ENCODE assay signal across 19 mouse cellular contexts in genomic region chr9:76915093-76915661, GRCm38 (mm10).
A peak's percentile ranks its signal among the peaks of the same experiment; 100 is the strongest.
DNase-seq lines count a peak whose midpoint lies in the region; ATAC-seq and TF ChIP-seq lines count a peak whose summit lies in the region.
"Had no signal": no experiment of that assay in that cellular context is flagged by ENCODE, and none has a peak within 500 bp of the region (broad histone marks: within the 10 kb centered on the region; RNA-seq: fewer than 3 reads in every experiment).

No protein-coding gene starts in this region.

- no peaks in the 10 kb centered on the region for H3K27me3 ChIP-seq in lung, postnatal 0 days (replicated peaks; ENCODE audit: insufficient read depth, low read length)
- no peaks in the 10 kb centered on the region for H3K27me3 ChIP-seq in forebrain, postnatal 0 days (ENCODE audit: insufficient read depth, low read length)
- H3K27me3 ChIP-seq in hindbrain, postnatal 0 days (ENCODE audit: insufficient read depth, low read length), result no peaks in the 10 kb centered on the region
- no peaks in the 10 kb centered on the region for H3K27me3 ChIP-seq in liver, postnatal 0 days (ENCODE audit: insufficient read depth, low read length)
- H3K27me3 ChIP-seq: forebrain, embryonic 13.5 days; hindbrain, embryonic 15.5 days; midbrain, embryonic 12.5 days had no signal

- H3K4me1 ChIP-seq in lung, postnatal 0 days (ENCODE audit: insufficient read depth, low read depth, low read length), result no peaks in the 10 kb centered on the region
- H3K4me1 ChIP-seq in forebrain, postnatal 0 days (ENCODE audit: insufficient read depth), result no peaks in the 10 kb centered on the region
- H3K4me1 ChIP-seq in hindbrain, postnatal 0 days (ENCODE audit: insufficient read depth, low read length), result no peaks in the 10 kb centered on the region
- H3K4me1 ChIP-seq in liver, postnatal 0 days (ENCODE audit: insufficient read depth), result no peaks in the 10 kb centered on the region
- H3K4me1 ChIP-seq: forebrain, embryonic 13.5 days; hindbrain, embryonic 15.5 days; midbrain, embryonic 12.5 days had no signal

- DNase-seq in gastrocnemius, adult 18-20 months (ENCODE audit: low spot score), result peak; percentile 3
- DNase-seq in gastrocnemius, postnatal 36 days, result no peak
- DNase-seq in lung, postnatal 0 days (ENCODE audit: low spot score), result peak; percentile 49
- DNase-seq in lung, postnatal 4 days, result no peak
- DNase-seq in fibroblast of lung, adult 2 months (ENCODE audit: low read depth), result peak; percentile 23
- DNase-seq in forebrain, postnatal 0 days, result no peak
- DNase-seq in hindbrain, postnatal 0 days (ENCODE audit: low spot score), result no peak
- DNase-seq in liver, postnatal 0 days, result no peak
- DNase-seq: cerebellum, postnatal 36 days; gastrocnemius, postnatal 14 days; layer of hippocampus, postnatal 36 days; right cerebral cortex, adult 18-20 months; thymus, postnatal 4 days had no signal

- intact Hi-C loops in gastrocnemius, postnatal 36 days (cut with DNase I), result no loop called here

- no peak for TF ChIP-seq CTCF in lung, postnatal 0 days (IDR thresholded peaks at IDR 0.05)
- TF ChIP-seq CTCF in forebrain, postnatal 0 days (IDR thresholded peaks at IDR 0.05; ENCODE audit: low read depth), result no peak
- no peak for TF ChIP-seq CTCF in hindbrain, postnatal 0 days (IDR thresholded peaks at IDR 0.05; ENCODE audit: low read depth)
- TF ChIP-seq CTCF in liver, postnatal 0 days (IDR thresholded peaks at IDR 0.05; ENCODE audit: low read depth), result no peak

- peak; percentile 82 for ATAC-seq in lung, postnatal 0 days
- no peak for ATAC-seq in forebrain, postnatal 0 days
- no peak for ATAC-seq in hindbrain, postnatal 0 days
- ATAC-seq in liver, postnatal 0 days, result no peak
- ATAC-seq: forebrain, embryonic 13.5 days; intestine, embryonic 16.5 days had no signal

- no peak overlapping the region for H3K9ac ChIP-seq in lung, postnatal 0 days (replicated peaks; ENCODE audit: low read depth)
- no peak overlapping the region for H3K9ac ChIP-seq in forebrain, postnatal 0 days
- H3K9ac ChIP-seq in hindbrain, postnatal 0 days (replicated peaks; ENCODE audit: low read length), result no peak overlapping the region
- no peak overlapping the region for H3K9ac ChIP-seq in liver, postnatal 0 days (replicated peaks)
- H3K9ac ChIP-seq: forebrain, embryonic 13.5 days; hindbrain, embryonic 15.5 days; liver, embryonic 14.5 days; midbrain, embryonic 12.5 days had no signal

- H3K27ac ChIP-seq in lung, postnatal 0 days (ENCODE audit: low read length), result no peak overlapping the region
- no peak overlapping the region for H3K27ac ChIP-seq in forebrain, postnatal 0 days (ENCODE audit: low read depth, low read length)
- no peak overlapping the region for H3K27ac ChIP-seq in hindbrain, postnatal 0 days
- no peak overlapping the region for H3K27ac ChIP-seq in liver, postnatal 0 days (ENCODE audit: low read depth)
- H3K27ac ChIP-seq: forebrain, embryonic 13.5 days; hindbrain, embryonic 15.5 days; kidney, postnatal 0 days; liver, embryonic 14.5 days; midbrain, embryonic 12.5 days had no signal

- H3K36me3 ChIP-seq in lung, postnatal 0 days (ENCODE audit: insufficient read depth, low read length), result no peaks in the 10 kb centered on the region
- H3K36me3 ChIP-seq in forebrain, postnatal 0 days (ENCODE audit: insufficient read depth), result no peaks in the 10 kb centered on the region
- H3K36me3 ChIP-seq in hindbrain, postnatal 0 days (ENCODE audit: insufficient read depth, low read length), result no peaks in the 10 kb centered on the region
- H3K36me3 ChIP-seq in liver, postnatal 0 days (replicated peaks; ENCODE audit: insufficient read depth, low read length), result no peaks in the 10 kb centered on the region
- H3K36me3 ChIP-seq: hindbrain, embryonic 15.5 days; midbrain, embryonic 12.5 days had no signal

- no peak overlapping the region for H3K4me3 ChIP-seq in lung, postnatal 0 days (ENCODE audit: low read depth, low read length)
- H3K4me3 ChIP-seq in forebrain, postnatal 0 days (ENCODE audit: low read depth, low read length), result no peak overlapping the region
- H3K4me3 ChIP-seq in hindbrain, postnatal 0 days (ENCODE audit: low read length), result no peak overlapping the region
- no peak overlapping the region for H3K4me3 ChIP-seq in liver, postnatal 0 days (ENCODE audit: low read depth, low read length)
- H3K4me3 ChIP-seq: forebrain, embryonic 13.5 days; hindbrain, embryonic 15.5 days; midbrain, embryonic 12.5 days had no signal

- peak; percentile 84 for TF ChIP-seq EP300 in lung, postnatal 0 days (IDR thresholded peaks at IDR 0.05)
- no peak for TF ChIP-seq EP300 in liver, postnatal 0 days (IDR thresholded peaks at IDR 0.05; ENCODE audit: low read depth)

- no peaks in the 10 kb centered on the region for H3K9me3 ChIP-seq in lung, postnatal 0 days (ENCODE audit: low read length)
- no peaks in the 10 kb centered on the region for H3K9me3 ChIP-seq in forebrain, postnatal 0 days (ENCODE audit: low read length)
- H3K9me3 ChIP-seq in hindbrain, postnatal 0 days (ENCODE audit: low read length), result no peaks in the 10 kb centered on the region
- H3K9me3 ChIP-seq in liver, postnatal 0 days (ENCODE audit: low read length), result no peaks in the 10 kb centered on the region
- H3K9me3 ChIP-seq: forebrain, embryonic 13.5 days; hindbrain, embryonic 15.5 days; midbrain, embryonic 12.5 days had no signal

- no peak overlapping the region for H3K4me2 ChIP-seq in lung, postnatal 0 days (replicated peaks; ENCODE audit: low read depth, low read length)
- H3K4me2 ChIP-seq in forebrain, postnatal 0 days (ENCODE audit: low read depth), result no peak overlapping the region
- H3K4me2 ChIP-seq in hindbrain, postnatal 0 days (ENCODE audit: low read depth, low read length), result no peak overlapping the region
- no peak overlapping the region for H3K4me2 ChIP-seq in liver, postnatal 0 days (ENCODE audit: low read depth, low read length)
- H3K4me2 ChIP-seq: forebrain, embryonic 13.5 days; hindbrain, embryonic 15.5 days; midbrain, embryonic 12.5 days had no signal

- 75% methylated on average over 5 of the region's 5 CpGs for WGBS in lung, postnatal 0 days
- WGBS in forebrain, postnatal 0 days, result 76% methylated on average over 5 of the region's 5 CpGs
- 82% methylated on average over 5 of the region's 5 CpGs for WGBS in hindbrain, postnatal 0 days
- 79% methylated on average over 5 of the region's 5 CpGs for WGBS in liver, postnatal 0 days (ENCODE audit: insufficient replicate concordance)

Comparison
In these comparisons a context has a peak if more than half of its experiments do, and no peak if none do; other contexts are left out.
1. DNase-seq: peak in gastrocnemius, adult 18-20 months (single experiment), lung, postnatal 0 days (single experiment) and fibroblast of lung, adult 2 months (single experiment); none in gastrocnemius, postnatal 36 days (0 of 2), lung, postnatal 4 days (0 of 2), forebrain, postnatal 0 days (single experiment), hindbrain, postnatal 0 days (single experiment) and liver, postnatal 0 days (single experiment).